Mouse (Mus musculus): ENCODE data around the gene Pbp2.

Gene Pbp2

GRCm38 (mm10) chr6:135299024-135299550 lies 11.1 kb downstream of the Pbp2 start:
- no peak for DNase-seq

- DNase-seq, result no peak
Observed at GRCm38 (mm10) chr6:135297570-135297969, 12.6 kb downstream of the Pbp2 start.

GRCm38 (mm10) chr6:135296267-135296666 lies 13.9 kb downstream of the Pbp2 start:
- DNase-seq, result peak; percentile 35

GRCm38 (mm10) chr6:135295082-135295861 lies 14.9 kb downstream of the Pbp2 start:
- DNase-seq, result peak; percentile 31

GRCm38 (mm10) chr6:135294150-135294549 lies 16.1 kb downstream of the Pbp2 start:
- DNase-seq, result no peak

GRCm38 (mm10) chr6:135292391-135292790 lies 17.8 kb downstream of the Pbp2 start:
- no peak for DNase-seq

GRCm38 (mm10) chr6:135279856-135280255 lies 30.3 kb downstream of the Pbp2 start:
- DNase-seq, result no peak

- no peak for DNase-seq
Observed at GRCm38 (mm10) chr6:135279286-135279685, 30.9 kb downstream of the Pbp2 start.

GRCm38 (mm10) chr6:135278302-135278701 lies 31.9 kb downstream of the Pbp2 start:
- DNase-seq, result no peak

GRCm38 (mm10) chr6:135276474-135277295 lies 33.5 kb downstream of the Pbp2 start:
- no peak for DNase-seq

GRCm38 (mm10) chr6:135275231-135275630 lies 35.0 kb downstream of the Pbp2 start:
- DNase-seq, result no peak

- no peak for DNase-seq
Observed at GRCm38 (mm10) chr6:135273066-135273465, 37.1 kb downstream of the Pbp2 start.

GRCm38 (mm10) chr6:135271761-135272160 lies 38.4 kb downstream of the Pbp2 start:
- DNase-seq, result no peak

- no peak for DNase-seq
Observed at GRCm38 (mm10) chr6:135269626-135270025, 40.6 kb downstream of the Pbp2 start.

- no peak for DNase-seq
Observed at GRCm38 (mm10) chr6:135268392-135268791, 41.8 kb downstream of the Pbp2 start.

- DNase-seq, result no peak
Observed at GRCm38 (mm10) chr6:135267221-135267620, 43.0 kb downstream of the Pbp2 start.

GRCm38 (mm10) chr6:135266056-135266455 lies 44.1 kb downstream of the Pbp2 start:
- DNase-seq, result no peak

- no peak for DNase-seq
Observed at GRCm38 (mm10) chr6:135264136-135264535, 46.1 kb downstream of the Pbp2 start.

GRCm38 (mm10) chr6:135262565-135262964 lies 47.6 kb downstream of the Pbp2 start:
- no peak for DNase-seq

- DNase-seq, result no peak
Observed at GRCm38 (mm10) chr6:135261124-135261523, 49.1 kb downstream of the Pbp2 start.

GRCm38 (mm10) chr6:135260435-135260834 lies 49.8 kb downstream of the Pbp2 start:
- no peak for DNase-seq
